ENCODE assay signal across 17 mouse cellular contexts in genomic region chr1:87589162-87589561, GRCm38 (mm10). TPM values are rescaled to one million over a fixed set of nuclear protein-coding genes. Genes with fewer than 3 reads are reported as not detected.
DNase-seq lines count a peak whose midpoint lies in the region.
"Had no signal": no experiment of that assay in that cellular context is flagged by ENCODE, and none has a peak within 500 bp of the region (broad histone marks: within the 10 kb centered on the region; RNA-seq: fewer than 3 reads in every experiment).

No protein-coding gene starts in this region.

- H3K4me1 ChIP-seq in limb, embryonic 10.5 days: no peaks in the 10 kb centered on the region
- H3K4me1 ChIP-seq: hindbrain, embryonic 12.5 days; limb, embryonic 12.5 days had no signal

- no peaks in the 10 kb centered on the region for H3K9me3 ChIP-seq in limb, embryonic 10.5 days (replicated peaks)
- H3K9me3 ChIP-seq: hindbrain, embryonic 12.5 days; limb, embryonic 12.5 days had no signal

- no peaks in the 10 kb centered on the region for H3K36me3 ChIP-seq in limb, embryonic 10.5 days
- H3K36me3 ChIP-seq: hindbrain, embryonic 12.5 days; limb, embryonic 12.5 days had no signal

- intact Hi-C loops in left cerebral cortex, postnatal 25 days (cut with DNase I): loop anchor here (2.0 kb wide), 1 partner anchor 16 kb away; no protein-coding TSS in a partner anchor

- H3K27me3 ChIP-seq in limb, embryonic 10.5 days (ENCODE audit: low read depth, poor library complexity, severe bottlenecking): no peaks in the 10 kb centered on the region
- H3K27me3 ChIP-seq: limb, embryonic 12.5 days had no signal

- no peak overlapping the region for H3K27ac ChIP-seq in limb, embryonic 10.5 days
- H3K27ac ChIP-seq: hindbrain, embryonic 12.5 days; limb, embryonic 12.5 days; stomach, postnatal 0 days had no signal

- H3K4me3 ChIP-seq in limb, embryonic 10.5 days: no peak overlapping the region
- H3K4me3 ChIP-seq: hindbrain, embryonic 12.5 days; limb, embryonic 12.5 days had no signal

- DNase-seq in cerebellum, postnatal 25 days: peak; percentile 25 to 43
- DNase-seq in cerebellum, adult 18-20 months: no peak
- peak; percentile 14 for DNase-seq in retina, postnatal 1 day
- DNase-seq in retina, embryonic 14.5 days (ENCODE audit: low spot score): no peak
- DNase-seq in frontal cortex, adult 2 months (ENCODE audit: extremely low spot score in 1 of 2, low spot score in 1 of 2): peak; percentile 70 to 79
- peak; percentile 45 to 93 for DNase-seq in left cerebral cortex, postnatal 25 days (ENCODE audit: low spot score in 2 of 2)
- no peak for DNase-seq in heart, adult 18-20 months
- no peak for DNase-seq in limb, embryonic 10.5 days (ENCODE audit: low spot score)
- DNase-seq: adrenal gland, adult 2 months; cerebellum, postnatal 36 days; gastrocnemius, postnatal 36 days; kidney, postnatal 25 days; liver, postnatal 0 days; lung, postnatal 10 days had no signal

- WGBS in limb, embryonic 10.5 days: 92% methylated on average over 7 of the region's 7 CpGs

RNA-seq across cellular contexts. Expression of gene Ngef, which starts 15.5 kb away (rescaled TPM):
- polyA plus RNA-seq in frontal cortex, adult 2 months (2012; rRNA removed): 177 and 210 TPM in 2 replicates
- 100 to 1,000 TPM; 333 to 376 TPM for total RNA-seq in left cerebral cortex, postnatal 25 days (2021)
- total RNA-seq in heart, adult 18-20 months (2021): under 1 TPM; 0.12 to 0.33 TPM
- 0.23 and 0.35 TPM in 2 replicates for polyA plus RNA-seq in limb, embryonic 10.5 days (2016; fragmentation: Nextera tagmentation; extraction: Ambion mirVana)

RNA-seq across cellular contexts. Expression of gene Inpp5d, which starts 30.9 kb away (rescaled TPM):
- polyA plus RNA-seq in frontal cortex, adult 2 months (2012; rRNA removed): 13.1 and 19.8 TPM in 2 replicates
- 10 to 100 TPM; 17.4 to 23.5 TPM for total RNA-seq in left cerebral cortex, postnatal 25 days (2021)
- total RNA-seq in heart, adult 18-20 months (2021): 10 to 100 TPM; 17.3 to 24.4 TPM
- 2.0 and 3.9 TPM in 2 replicates for polyA plus RNA-seq in limb, embryonic 10.5 days (2016; fragmentation: Nextera tagmentation; extraction: Ambion mirVana)

Comparison
In these comparisons a context has a peak if more than half of its experiments do, and no peak if none do; other contexts are left out.
1. DNase-seq: peak in cerebellum, postnatal 25 days (2 of 2), retina, postnatal 1 day (single experiment), frontal cortex, adult 2 months (2 of 2) and left cerebral cortex, postnatal 25 days (2 of 2); none in cerebellum, adult 18-20 months (0 of 2), retina, embryonic 14.5 days (single experiment), heart, adult 18-20 months (0 of 2) and limb, embryonic 10.5 days (single experiment).
2. RNA of gene Ngef, which starts 15.5 kb away (total RNA-seq): 333 to 376 TPM in left cerebral cortex, postnatal 25 days; 0.12 to 0.33 TPM in heart, adult 18-20 months; every median in the first group is over 100 times any median in the second.